ENCODE assay signal across 16 mouse cellular contexts in the genomic region with DNA sequence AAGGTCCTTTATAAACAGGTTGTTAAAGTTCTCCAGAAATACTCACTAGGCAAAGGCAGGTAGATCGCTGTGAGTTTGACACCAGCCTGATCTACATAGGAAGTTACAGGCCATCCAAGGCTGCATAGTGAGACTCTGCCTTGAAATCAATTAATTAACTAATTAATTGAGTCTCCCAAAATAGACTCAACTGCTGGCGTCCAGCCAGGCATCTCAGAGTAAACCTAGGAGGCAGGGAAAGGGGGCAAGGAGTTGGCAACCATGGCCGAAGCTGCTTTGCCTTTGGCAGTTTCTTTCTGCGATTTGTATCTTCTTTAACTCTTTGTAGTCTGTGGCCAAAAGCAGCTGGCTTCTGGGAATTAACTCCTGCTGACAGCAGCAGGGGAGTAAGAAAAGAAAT. TPM values are rescaled to one million over a fixed set of nuclear protein-coding genes. Genes with fewer than 3 reads are reported as not detected.
DNase-seq lines count a peak whose midpoint lies in the region; ATAC-seq and TF ChIP-seq lines count a peak whose summit lies in the region.
"Had no signal": no experiment of that assay in that cellular context is flagged by ENCODE, and none has a peak within 500 bp of the region (broad histone marks: within the 10 kb centered on the region; RNA-seq: fewer than 3 reads in every experiment).

No protein-coding gene starts in this region.

- TF ChIP-seq CTCF in forebrain, postnatal 0 days (IDR thresholded peaks at IDR 0.05; ENCODE audit: low read depth) = no peak
- TF ChIP-seq CTCF in brain, embryonic 14.5 days (IDR thresholded peaks at IDR 0.05; ENCODE audit: borderline replicate concordance, extremely low read depth, insufficient read depth, insufficient read length) = no peak

- H3K9me3 ChIP-seq in forebrain, postnatal 0 days (ENCODE audit: low read length) = no peaks in the 10 kb centered on the region
- no peaks in the 10 kb centered on the region for H3K9me3 ChIP-seq in forebrain, embryonic 15.5 days
- no peaks in the 10 kb centered on the region for H3K9me3 ChIP-seq in midbrain, embryonic 12.5 days
- H3K9me3 ChIP-seq in midbrain, embryonic 16.5 days (replicated peaks; ENCODE audit: control insufficient read depth, low read length, poor library complexity, severe bottlenecking) = no peaks in the 10 kb centered on the region
- H3K9me3 ChIP-seq: heart, embryonic 10.5 days; hindbrain, embryonic 15.5 days; limb, embryonic 12.5 days; liver, embryonic 13.5 days had no signal

- peak; percentile 25 for DNase-seq in forebrain, postnatal 0 days
- peak; percentile 45 for DNase-seq in Muller cell, postnatal 12 days (ENCODE audit: inconsistent ontology term)
- DNase-seq in brain, embryonic 14.5 days (ENCODE audit: low read depth) = peak; percentile 84
- DNase-seq in urinary bladder, postnatal 36 days (ENCODE audit: low spot score in 2 of 2) = no peak
- DNase-seq: adrenal gland, postnatal 25 days; heart, postnatal 10 days; kidney, postnatal 14 days; liver, embryonic 13.5 days had no signal

- no peaks in the 10 kb centered on the region for H3K27me3 ChIP-seq in forebrain, postnatal 0 days (ENCODE audit: insufficient read depth, low read length)
- H3K27me3 ChIP-seq in forebrain, embryonic 15.5 days = no peaks in the 10 kb centered on the region
- no peaks in the 10 kb centered on the region for H3K27me3 ChIP-seq in midbrain, embryonic 12.5 days
- H3K27me3 ChIP-seq in midbrain, embryonic 16.5 days (ENCODE audit: control insufficient read depth, insufficient read depth, low read depth, low read length) = no peaks in the 10 kb centered on the region
- H3K27me3 ChIP-seq: hindbrain, embryonic 15.5 days; limb, embryonic 12.5 days; liver, embryonic 13.5 days had no signal

- WGBS in forebrain, postnatal 0 days = 12% methylated on average over 4 of the region's 4 CpGs
- WGBS in forebrain, embryonic 15.5 days = 16% methylated on average over 4 of the region's 4 CpGs
- WGBS in midbrain, embryonic 12.5 days = 39% methylated on average over 4 of the region's 4 CpGs
- 24% methylated on average over 4 of the region's 4 CpGs for WGBS in midbrain, embryonic 16.5 days

- H3K27ac ChIP-seq in forebrain, postnatal 0 days (ENCODE audit: low read depth, low read length) = no peak overlapping the region
- H3K27ac ChIP-seq in forebrain, embryonic 15.5 days (replicated peaks) = no peak overlapping the region
- H3K27ac ChIP-seq in midbrain, embryonic 12.5 days (replicated peaks) = peak overlapping the region; percentile 22; the same call in 1 of the 2 replicates
- no peak overlapping the region for H3K27ac ChIP-seq in midbrain, embryonic 16.5 days (ENCODE audit: low read length)
- H3K27ac ChIP-seq: heart, embryonic 10.5 days; hindbrain, embryonic 15.5 days; limb, embryonic 12.5 days; liver, embryonic 13.5 days had no signal

- no peaks in the 10 kb centered on the region for H3K4me1 ChIP-seq in forebrain, postnatal 0 days (ENCODE audit: insufficient read depth)
- peaks cover 9% of the 10 kb centered on the region for H3K4me1 ChIP-seq in forebrain, embryonic 15.5 days
- H3K4me1 ChIP-seq in midbrain, embryonic 12.5 days = peaks cover 8% of the 10 kb centered on the region
- peaks cover 3% of the 10 kb centered on the region; the same call in 1 of the 2 replicates for H3K4me1 ChIP-seq in midbrain, embryonic 16.5 days (ENCODE audit: control insufficient read depth, insufficient read depth, low read length)
- H3K4me1 ChIP-seq: limb, embryonic 12.5 days; liver, embryonic 13.5 days had no signal

- no peak for ATAC-seq in forebrain, postnatal 0 days
- no peak for ATAC-seq in forebrain, embryonic 15.5 days (replicated peaks)
- ATAC-seq in midbrain, embryonic 12.5 days (ENCODE audit: low FRiP score, low read depth) = no peak
- ATAC-seq in midbrain, embryonic 16.5 days = no peak
- ATAC-seq: intestine, postnatal 0 days; lung, postnatal 0 days had no signal

- TF ChIP-seq POLR2A in brain, embryonic 14.5 days (IDR thresholded peaks at IDR 0.05; ENCODE audit: borderline replicate concordance, extremely low read depth, insufficient read depth, insufficient read length, poor library complexity, severe bottlenecking) = no peak

- no peak overlapping the region for H3K4me2 ChIP-seq in forebrain, postnatal 0 days (ENCODE audit: low read depth)
- H3K4me2 ChIP-seq in forebrain, embryonic 15.5 days (replicated peaks) = no peak overlapping the region
- H3K4me2 ChIP-seq in midbrain, embryonic 12.5 days (replicated peaks) = no peak overlapping the region
- H3K4me2 ChIP-seq in midbrain, embryonic 16.5 days (ENCODE audit: low read length) = no peak overlapping the region
- H3K4me2 ChIP-seq: hindbrain, embryonic 15.5 days; limb, embryonic 12.5 days; liver, embryonic 13.5 days had no signal

- H3K36me3 ChIP-seq in forebrain, postnatal 0 days (ENCODE audit: insufficient read depth) = peaks cover 6% of the 10 kb centered on the region; the same call in 1 of the 2 replicates
- H3K36me3 ChIP-seq in forebrain, embryonic 15.5 days = peaks cover 9% of the 10 kb centered on the region; the same call in 1 of the 2 replicates
- H3K36me3 ChIP-seq in midbrain, embryonic 12.5 days = peaks cover 45% of the 10 kb centered on the region
- peaks cover 8% of the 10 kb centered on the region for H3K36me3 ChIP-seq in midbrain, embryonic 16.5 days (ENCODE audit: control insufficient read depth, insufficient read depth, low read length)

- H3K4me3 ChIP-seq in forebrain, postnatal 0 days (ENCODE audit: low read depth, low read length) = no peak overlapping the region
- no peak overlapping the region for H3K4me3 ChIP-seq in forebrain, embryonic 15.5 days
- no peak overlapping the region for H3K4me3 ChIP-seq in midbrain, embryonic 12.5 days
- H3K4me3 ChIP-seq in midbrain, embryonic 16.5 days (ENCODE audit: low read depth, low read length) = no peak overlapping the region
- H3K4me3 ChIP-seq: heart, embryonic 10.5 days; hindbrain, embryonic 15.5 days; limb, embryonic 12.5 days; liver, embryonic 13.5 days had no signal

- H3K9ac ChIP-seq in forebrain, postnatal 0 days = no peak overlapping the region
- no peak overlapping the region for H3K9ac ChIP-seq in forebrain, embryonic 15.5 days (replicated peaks)
- no peak overlapping the region for H3K9ac ChIP-seq in midbrain, embryonic 12.5 days (replicated peaks)
- no peak overlapping the region for H3K9ac ChIP-seq in midbrain, embryonic 16.5 days (ENCODE audit: low read depth, low read length)
- H3K9ac ChIP-seq: hindbrain, embryonic 15.5 days; limb, embryonic 12.5 days; liver, embryonic 13.5 days had no signal

RNA-seq across cellular contexts. Expression of gene Lmln, which starts 51.4 kb away (rescaled TPM):
- 7.3 and 16.6 TPM in 2 replicates for total RNA-seq in forebrain, postnatal 0 days (2014; rRNA removed)
- 0.87 and 3.0 TPM in 2 replicates for polyA plus RNA-seq in forebrain, postnatal 0 days (2015; fragmentation: Nextera tagmentation; extraction: Ambion mirVana)
- polyA plus RNA-seq in forebrain, embryonic 15.5 days (2015; fragmentation: Nextera tagmentation; extraction: Ambion mirVana) = 3.3 and 3.7 TPM in 2 replicates
- polyA plus RNA-seq in midbrain, embryonic 12.5 days (2016; fragmentation: Nextera tagmentation; extraction: Ambion mirVana) = 3.1 and 4.8 TPM in 2 replicates
- 3.1 and 4.3 TPM in 2 replicates for polyA plus RNA-seq in midbrain, embryonic 16.5 days (2015; fragmentation: Nextera tagmentation; extraction: Ambion mirVana)
- 5.8 and 9.6 TPM in 2 replicates for polyA plus RNA-seq in brain, embryonic 14.5 days (2012; rRNA removed)

RNA-seq across cellular contexts. Expression of gene Rpl35a, which starts 57.5 kb away (rescaled TPM):
- 721 and 854 TPM in 2 replicates for total RNA-seq in forebrain, postnatal 0 days (2014; rRNA removed)
- polyA plus RNA-seq in forebrain, postnatal 0 days (2015; fragmentation: Nextera tagmentation; extraction: Ambion mirVana) = 482 and 654 TPM in 2 replicates
- polyA plus RNA-seq in forebrain, embryonic 15.5 days (2015; fragmentation: Nextera tagmentation; extraction: Ambion mirVana) = 534 and 571 TPM in 2 replicates
- 684 TPM in 2 replicates for polyA plus RNA-seq in midbrain, embryonic 12.5 days (2016; fragmentation: Nextera tagmentation; extraction: Ambion mirVana)
- polyA plus RNA-seq in midbrain, embryonic 16.5 days (2015; fragmentation: Nextera tagmentation; extraction: Ambion mirVana) = 387 and 410 TPM in 2 replicates
- polyA plus RNA-seq in brain, embryonic 14.5 days (2012; rRNA removed) = 746 and 817 TPM in 2 replicates

RNA-seq across cellular contexts. Expression of gene Iqcg, which starts 57.7 kb away (rescaled TPM):
- total RNA-seq in forebrain, postnatal 0 days (2014; rRNA removed) = 4.6 and 8.3 TPM in 2 replicates
- 3.3 and 6.0 TPM in 2 replicates for polyA plus RNA-seq in forebrain, postnatal 0 days (2015; fragmentation: Nextera tagmentation; extraction: Ambion mirVana)
- 3.1 and 4.7 TPM in 2 replicates for polyA plus RNA-seq in forebrain, embryonic 15.5 days (2015; fragmentation: Nextera tagmentation; extraction: Ambion mirVana)
- 4.2 and 5.1 TPM in 2 replicates for polyA plus RNA-seq in midbrain, embryonic 12.5 days (2016; fragmentation: Nextera tagmentation; extraction: Ambion mirVana)
- polyA plus RNA-seq in midbrain, embryonic 16.5 days (2015; fragmentation: Nextera tagmentation; extraction: Ambion mirVana) = 7.6 and 7.8 TPM in 2 replicates
- polyA plus RNA-seq in brain, embryonic 14.5 days (2012; rRNA removed) = 1.4 and 2.7 TPM in 2 replicates

Comparison
In these comparisons a context has a peak if more than half of its experiments do, and no peak if none do; other contexts are left out.
1. DNase-seq: peak in forebrain, postnatal 0 days (single experiment), Muller cell, postnatal 12 days (single experiment) and brain, embryonic 14.5 days (single experiment); none in urinary bladder, postnatal 36 days (0 of 2).